Mouse (Mus musculus): ENCODE measurements at regions not wholly inside any gene's neighbourhood (a gene's known extent, or its start where the extent isn't known, plus 50 kb on each side); places are given as distances from the start of the nearest gene placed in this dataset.

- ATAC-seq (ENCODE audit: extremely low read depth, insufficient number of reproducible peaks, low FRiP score, low TSS enrichment), result no peak
- H3K36me3 ChIP-seq, result no peaks in the 10 kb centered on the region
- no peak overlapping the region for H3K27ac ChIP-seq (replicated peaks)
- peaks cover 52% of the 10 kb centered on the region for H3K27me3 ChIP-seq (replicated peaks)
- no peaks in the 10 kb centered on the region for H3K9me3 ChIP-seq
- 84% methylated on average over 5 of the region's 5 CpGs for WGBS
- H3K9ac ChIP-seq, result no peak overlapping the region
- no peak overlapping the region for H3K4me2 ChIP-seq
- H3K4me3 ChIP-seq, result no peak overlapping the region
- peaks cover 27% of the 10 kb centered on the region for H3K4me1 ChIP-seq
Measured at GRCm38 (mm10) chr16:30118876-30119275, 54.7 kb downstream of the Hes1 start.

DNA sequence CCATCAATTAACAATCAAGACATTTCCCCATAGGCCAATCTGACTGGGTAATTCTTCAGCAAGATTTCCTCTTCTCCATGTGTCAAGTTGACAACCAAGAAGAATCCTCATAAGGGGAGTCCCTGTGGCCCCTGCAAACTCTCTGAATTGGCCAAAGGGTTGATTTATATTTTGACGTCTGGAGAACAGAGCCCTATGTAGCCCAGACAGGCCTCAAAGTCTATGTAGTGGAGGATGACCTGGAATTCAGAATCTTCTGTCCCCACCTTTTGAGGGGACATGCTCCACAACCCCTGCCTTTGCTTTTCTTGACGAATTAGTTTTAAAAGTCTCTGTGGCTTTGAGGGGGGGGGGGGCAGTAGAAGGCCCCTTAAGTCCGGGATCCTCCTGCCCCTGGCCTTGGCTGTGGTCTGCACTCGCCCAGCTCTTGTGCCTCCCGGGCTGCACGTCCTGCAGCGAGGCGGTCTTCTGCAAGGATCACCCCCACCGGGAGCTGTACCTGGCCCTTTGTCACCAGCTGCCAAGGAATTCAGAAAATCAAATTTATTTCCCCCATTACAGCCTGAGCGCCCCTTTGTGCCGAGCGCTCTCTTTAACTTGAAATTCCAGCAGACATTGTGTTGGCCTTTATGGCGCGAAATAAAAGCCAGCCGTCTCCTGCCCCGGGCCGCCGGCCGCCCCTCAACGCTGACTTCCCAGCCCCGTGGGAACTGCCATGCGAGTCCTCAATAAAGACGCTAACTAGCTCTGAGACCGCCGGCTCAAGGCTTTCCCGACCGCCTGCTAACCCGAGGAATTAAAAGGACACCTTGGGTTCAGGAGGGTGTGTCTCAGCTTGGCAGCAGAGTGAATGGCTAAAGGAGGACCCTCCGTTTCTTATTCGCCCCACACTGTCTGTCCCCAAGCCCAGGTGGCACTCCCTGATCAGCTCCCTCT lies 56.4 kb downstream of the Hes1 start:
- ATAC-seq (ENCODE audit: extremely low read depth, insufficient number of reproducible peaks, low FRiP score, low TSS enrichment), result no peak
- no peaks in the 10 kb centered on the region for H3K9me3 ChIP-seq
- peak overlapping the region; percentile 65 for H3K9ac ChIP-seq
- peaks cover 19% of the 10 kb centered on the region for H3K4me1 ChIP-seq
- H3K27ac ChIP-seq (replicated peaks), result no peak overlapping the region
- no peaks in the 10 kb centered on the region for H3K36me3 ChIP-seq
- peaks cover 58% of the 10 kb centered on the region for H3K27me3 ChIP-seq (replicated peaks)
- WGBS, result 13% methylated on average over 30 of the region's 30 CpGs
- H3K4me3 ChIP-seq, result peak overlapping the region; percentile 37
- peak overlapping the region; percentile 64 for H3K4me2 ChIP-seq

DNA sequence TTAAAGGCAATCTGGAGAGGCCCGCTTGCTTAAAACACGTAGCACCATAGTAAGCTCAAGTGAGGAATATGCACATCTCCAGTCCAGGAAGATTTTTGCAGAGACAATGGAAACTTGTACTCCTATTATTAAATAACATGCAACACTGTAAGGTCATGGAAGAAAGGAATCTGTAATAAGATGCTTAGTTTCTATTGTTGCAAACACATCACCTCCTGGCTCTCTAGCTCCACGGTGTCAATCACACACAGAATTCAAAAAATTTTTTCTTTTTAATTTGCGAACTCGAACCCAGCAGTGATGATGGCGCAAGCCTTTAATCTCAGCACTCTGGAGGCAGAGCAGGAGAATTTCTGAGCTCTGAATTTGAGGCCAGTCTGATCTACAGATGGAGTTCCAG lies 57.4 kb downstream of the Hes1 start:
- H3K27me3 ChIP-seq (replicated peaks), result peaks cover 52% of the 10 kb centered on the region
- H3K4me1 ChIP-seq, result peaks cover 19% of the 10 kb centered on the region
- no peaks in the 10 kb centered on the region for H3K9me3 ChIP-seq
- no peak overlapping the region for H3K4me2 ChIP-seq
- H3K36me3 ChIP-seq, result no peaks in the 10 kb centered on the region
- H3K4me3 ChIP-seq, result no peak overlapping the region
- H3K9ac ChIP-seq, result no peak overlapping the region
- no peak overlapping the region for H3K27ac ChIP-seq (replicated peaks)
- WGBS, result 82% methylated on average over 6 of the region's 6 CpGs
- ATAC-seq (ENCODE audit: extremely low read depth, insufficient number of reproducible peaks, low FRiP score, low TSS enrichment), result no peak

DNA sequence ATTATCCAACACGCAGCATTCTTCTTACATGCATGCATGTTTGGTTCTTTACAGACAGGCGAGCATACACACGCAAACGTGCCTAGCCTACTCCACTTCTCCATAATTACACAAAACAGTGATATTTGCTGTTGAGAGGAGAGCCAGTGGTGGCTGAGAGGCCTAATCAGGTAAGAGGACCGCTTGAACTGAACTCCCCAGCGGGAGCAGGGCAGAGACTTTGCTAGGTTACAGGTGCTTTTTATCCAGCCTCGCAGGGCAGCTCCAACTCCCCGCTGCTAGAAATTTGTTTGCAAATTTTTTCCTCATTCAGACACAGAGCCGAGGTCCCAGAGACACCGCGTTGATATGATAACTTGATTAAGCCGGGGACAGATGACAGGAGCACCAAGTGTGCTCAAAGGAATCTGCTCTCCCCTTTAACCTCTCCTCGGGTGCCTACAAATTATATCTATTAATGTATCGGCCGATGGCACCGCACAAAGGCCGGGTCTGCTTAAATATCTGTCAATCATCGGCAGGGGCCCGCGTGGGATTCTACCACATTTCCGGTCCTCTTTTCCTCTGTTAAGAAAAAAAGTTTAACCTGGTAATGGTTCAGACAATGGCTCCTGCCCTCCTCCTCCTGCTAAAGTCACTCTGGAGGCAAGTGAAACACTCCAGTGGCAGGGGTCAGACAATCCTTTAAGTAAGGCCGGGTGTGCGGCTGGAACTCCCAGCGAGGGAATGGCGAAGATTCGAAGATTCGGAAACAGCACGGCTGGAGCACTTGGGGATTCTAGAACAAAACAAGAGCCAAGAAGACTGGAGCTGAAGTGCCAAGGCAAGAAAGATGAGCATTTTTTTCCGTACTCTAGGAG lies 58.3 kb downstream of the Hes1 start:
- no peak overlapping the region for H3K27ac ChIP-seq (replicated peaks)
- H3K9me3 ChIP-seq, result no peaks in the 10 kb centered on the region
- H3K4me3 ChIP-seq, result no peak overlapping the region
- H3K27me3 ChIP-seq (replicated peaks), result peaks cover 52% of the 10 kb centered on the region
- no peak overlapping the region for H3K4me2 ChIP-seq
- H3K4me1 ChIP-seq, result peaks cover 19% of the 10 kb centered on the region
- WGBS, result 30% methylated on average over 29 of the region's 29 CpGs
- ATAC-seq (ENCODE audit: extremely low read depth, insufficient number of reproducible peaks, low FRiP score, low TSS enrichment), result no peak
- H3K9ac ChIP-seq, result no peak overlapping the region
- H3K36me3 ChIP-seq, result no peaks in the 10 kb centered on the region

GRCm38 (mm10) chr16:30127015-30127414 lies 62.8 kb downstream of the Hes1 start:
- no peak for ATAC-seq (ENCODE audit: extremely low read depth, insufficient number of reproducible peaks, low FRiP score, low TSS enrichment)
- Histone ChIP-seq H3K9me3 (0 out of 2 replicates have a peak, but pooled peaks cover 4% of the 10 kb centered on the region), H3K36me3 (no peaks in the 10 kb centered on the region), H3K9ac (no peak overlapping the region), H3K4me2 (no peak overlapping the region), H3K4me1 (peaks cover 10% of the 10 kb centered on the region; the same call in 1 of the 2 replicates), H3K27ac (replicated peaks) (no peak overlapping the region), H3K4me3 (no peak overlapping the region), H3K27me3 (replicated peaks) (peaks cover 42% of the 10 kb centered on the region)
- WGBS, result 91% methylated on average over 10 of the region's 10 CpGs

DNA sequence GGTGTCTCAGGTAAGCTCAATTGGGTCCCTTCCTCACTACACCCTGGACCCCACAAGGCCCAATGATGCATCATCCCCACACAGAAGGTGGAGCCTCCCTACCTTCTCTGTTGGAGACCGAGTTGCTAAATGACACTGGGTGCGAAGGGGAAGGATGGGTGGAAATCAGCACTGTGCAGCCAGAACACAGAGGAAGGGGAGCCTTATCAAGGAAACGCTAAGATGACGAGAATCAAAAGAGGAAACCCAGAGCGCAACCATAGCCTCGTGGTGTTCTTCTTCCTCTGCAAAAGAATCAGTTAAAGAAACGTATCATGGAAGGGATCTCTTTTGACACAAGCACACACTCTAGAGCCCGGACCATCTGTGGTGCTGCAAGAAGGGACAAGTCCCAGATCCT lies 64.6 kb downstream of the Hes1 start:
- no peaks in the 10 kb centered on the region for H3K36me3 ChIP-seq
- H3K9ac ChIP-seq, result no peak overlapping the region
- no peak for ATAC-seq (ENCODE audit: extremely low read depth, insufficient number of reproducible peaks, low FRiP score, low TSS enrichment)
- H3K27ac ChIP-seq (replicated peaks), result no peak overlapping the region
- H3K4me1 ChIP-seq, result no peaks in the 10 kb centered on the region
- H3K4me3 ChIP-seq, result no peak overlapping the region
- WGBS, result 62% methylated on average over 8 of the region's 8 CpGs
- no peak overlapping the region for H3K4me2 ChIP-seq
- peaks cover 24% of the 10 kb centered on the region for H3K27me3 ChIP-seq (replicated peaks)
- 0 out of 2 replicates have a peak, but pooled peaks cover 4% of the 10 kb centered on the region for H3K9me3 ChIP-seq

GRCm38 (mm10) chr16:30129218-30130112 lies 65.3 kb downstream of the Hes1 start:
- H3K36me3 ChIP-seq, result no peaks in the 10 kb centered on the region
- ATAC-seq (ENCODE audit: extremely low read depth, insufficient number of reproducible peaks, low FRiP score, low TSS enrichment), result no peak
- peaks cover 18% of the 10 kb centered on the region for H3K27me3 ChIP-seq (replicated peaks)
- H3K9ac ChIP-seq, result no peak overlapping the region
- H3K4me1 ChIP-seq, result peaks cover 5% of the 10 kb centered on the region
- no peak overlapping the region for H3K4me3 ChIP-seq
- H3K4me2 ChIP-seq, result no peak overlapping the region
- 0 out of 2 replicates have a peak, but pooled peaks cover 4% of the 10 kb centered on the region for H3K9me3 ChIP-seq
- 64% methylated on average over 17 of the region's 17 CpGs for WGBS
- H3K27ac ChIP-seq (replicated peaks), result no peak overlapping the region

DNA sequence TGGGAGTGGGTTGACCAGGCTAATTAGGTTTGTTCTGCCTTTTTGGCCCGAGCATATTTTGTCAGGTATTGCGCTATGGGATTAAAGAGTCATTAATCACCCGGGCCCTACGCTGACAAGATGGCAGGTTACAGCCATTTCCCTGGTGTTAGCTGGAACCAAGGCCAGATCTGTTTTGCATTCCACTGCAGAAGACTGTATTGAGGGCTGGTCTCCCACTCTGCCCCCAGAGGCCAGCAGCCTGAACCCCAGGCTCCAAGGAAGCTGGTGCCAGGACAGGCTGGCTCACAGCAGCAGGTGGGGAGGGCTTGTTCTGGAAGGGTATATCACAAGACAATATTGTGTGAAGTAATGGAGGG lies 65.9 kb downstream of the Hes1 start:
- H3K27ac ChIP-seq (replicated peaks), result no peak overlapping the region
- H3K27me3 ChIP-seq (replicated peaks), result peaks cover 13% of the 10 kb centered on the region
- no peaks in the 10 kb centered on the region for H3K36me3 ChIP-seq
- H3K4me2 ChIP-seq, result no peak overlapping the region
- no peak overlapping the region for H3K4me3 ChIP-seq
- H3K4me1 ChIP-seq, result peaks cover 11% of the 10 kb centered on the region
- WGBS, result 75% methylated on average over 4 of the region's 4 CpGs
- 0 out of 2 replicates have a peak, but pooled peaks cover 4% of the 10 kb centered on the region for H3K9me3 ChIP-seq
- no peak overlapping the region for H3K9ac ChIP-seq
- no peak for ATAC-seq (ENCODE audit: extremely low read depth, insufficient number of reproducible peaks, low FRiP score, low TSS enrichment)

- no peak overlapping the region for H3K9ac ChIP-seq
Measured at GRCm38 (mm10) chr16:30132086-30132485, 67.9 kb downstream of the Hes1 start.

DNA sequence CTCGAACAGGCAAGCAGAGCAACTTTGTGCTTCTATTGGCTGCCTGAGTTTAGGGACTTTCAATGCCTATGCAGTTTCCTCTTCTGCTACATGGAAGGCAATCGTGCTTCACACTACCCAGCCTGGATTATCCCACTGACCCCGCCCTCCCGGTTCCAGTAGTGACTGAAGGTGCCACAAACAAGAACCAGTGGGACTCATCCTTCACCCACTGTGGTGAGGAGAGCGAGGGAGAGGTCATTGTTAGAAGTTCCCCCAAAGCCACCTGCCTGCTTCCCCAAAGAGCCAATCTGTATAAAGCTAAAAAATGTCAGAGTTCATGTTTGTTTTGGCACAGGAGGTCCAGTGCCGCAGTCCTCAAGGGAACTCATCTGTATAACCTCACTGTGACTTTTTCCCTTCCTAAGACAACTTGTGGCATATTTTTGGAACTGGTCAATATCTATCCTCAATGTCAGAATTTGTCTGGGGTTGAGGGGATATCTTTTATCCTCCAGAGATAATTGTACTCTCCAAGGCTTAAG lies 70.5 kb downstream of the Hes1 start:
- ATAC-seq (ENCODE audit: extremely low read depth, insufficient number of reproducible peaks, low FRiP score, low TSS enrichment), result no peak

More at GRCm38 (mm10) chr16:30132086-30132485, 67.9 kb downstream of the Hes1 start:
- Histone ChIP-seq H3K9me3 (0 out of 2 replicates have a peak, but pooled peaks cover 4% of the 10 kb centered on the region), H3K27ac (replicated peaks) (no peak overlapping the region), H3K27me3 (replicated peaks) (peaks cover 13% of the 10 kb centered on the region; the same call in 1 of the 2 replicates), H3K36me3 (no peaks in the 10 kb centered on the region), H3K4me1 (peaks cover 14% of the 10 kb centered on the region), H3K4me2 (no peak overlapping the region), H3K4me3 (no peak overlapping the region)
- WGBS, result 69% methylated on average over 7 of the region's 7 CpGs
- ATAC-seq (ENCODE audit: extremely low read depth, insufficient number of reproducible peaks, low FRiP score, low TSS enrichment), result no peak

More for the DNA sequence above, 70.5 kb downstream of the Hes1 start:
- Histone ChIP-seq H3K27ac (replicated peaks) (no peak overlapping the region), H3K9me3 (no peaks in the 10 kb centered on the region), H3K4me2 (no peak overlapping the region), H3K36me3 (no peaks in the 10 kb centered on the region), H3K4me3 (no peak overlapping the region), H3K9ac (no peak overlapping the region), H3K4me1 (peaks cover 14% of the 10 kb centered on the region), H3K27me3 (replicated peaks) (peaks cover 10% of the 10 kb centered on the region)
- 40% methylated on average over 6 of the region's 6 CpGs for WGBS
